Mouse (Mus musculus): ENCODE results near the gene Pafah1b3.

DNA sequence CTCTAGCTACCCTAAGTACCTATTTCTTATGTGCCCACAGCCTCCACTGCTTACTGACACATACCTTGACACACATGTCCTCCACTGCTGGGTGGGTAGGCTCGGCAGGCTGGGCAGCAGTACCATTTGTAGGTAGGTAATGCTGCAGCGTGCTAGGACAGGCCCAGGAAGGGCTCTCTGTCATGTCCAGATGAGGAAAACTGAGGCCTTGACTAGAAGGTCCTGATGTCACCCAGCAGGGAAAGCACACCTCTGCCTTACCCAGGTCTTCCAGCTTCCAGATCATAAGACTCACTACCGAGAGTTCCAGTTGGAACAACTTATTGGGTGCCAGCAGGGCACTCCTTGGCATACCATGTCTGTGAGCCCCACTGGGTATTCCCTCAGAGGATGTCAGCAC, 22.8 kb downstream of the Pafah1b3 start:
- TF ChIP-seq CTCF (IDR thresholded peaks at IDR 0.05; ENCODE audit: low read depth, low read length) (no peak), POLR2A (IDR thresholded peaks at IDR 0.05; ENCODE audit: insufficient read depth, low read length) (no peak)

Measured in ES-Bruce4 (cell line).